Mouse (Mus musculus): ENCODE measurements around the gene Gna11. TPM values are rescaled to one million over a fixed set of nuclear protein-coding genes. Genes with fewer than 3 reads are reported as not detected.

Gene Gna11
- polyA plus RNA-seq, 1 experiment = 93.0 TPM

DNA sequence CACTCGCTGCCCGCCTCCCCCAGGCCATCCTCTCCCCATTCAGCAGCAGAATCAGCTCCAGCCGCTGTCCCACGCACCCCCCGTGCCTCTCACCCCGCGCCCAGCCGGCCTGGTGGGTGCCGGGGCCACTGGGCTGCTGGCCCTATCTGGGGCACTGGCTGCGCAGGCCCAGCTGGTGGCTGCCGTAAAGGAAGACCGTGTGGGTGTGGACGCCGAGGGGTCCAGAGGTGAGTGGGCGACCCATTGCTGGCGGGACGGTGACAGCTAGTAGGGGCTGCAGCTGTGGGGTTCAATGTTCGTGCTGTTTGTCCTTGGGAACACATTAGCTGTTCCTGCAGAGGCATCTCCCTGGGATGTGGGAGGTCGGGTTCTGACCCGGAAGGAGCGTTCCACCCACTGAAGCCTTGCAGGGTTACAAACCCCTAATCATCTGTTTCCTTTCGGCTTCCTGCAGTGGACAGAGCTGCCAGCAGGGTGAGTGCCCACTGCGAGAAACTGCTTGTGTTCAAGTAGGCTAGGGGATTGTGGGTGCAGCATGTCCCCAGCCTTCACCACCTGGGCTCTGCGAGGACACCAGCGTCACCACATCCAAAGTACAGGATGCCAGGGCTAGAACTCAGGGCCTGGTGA is 35.6 kb upstream of the Gna11 start:
- no peaks in the 10 kb centered on the region for H3K4me1 ChIP-seq (ENCODE audit: control insufficient read depth, insufficient read depth, low read length)
- H3K4me3 ChIP-seq (ENCODE audit: insufficient read depth, low read depth, low read length) = no peak overlapping the region
- H3K36me3 ChIP-seq (ENCODE audit: control insufficient read depth, insufficient read depth, low read length) = no peaks in the 10 kb centered on the region
- whole genome bisulfite sequencing = 27% methylated on average over 25 of the region's 25 CpGs
- peak; percentile 38 for DNase-seq
- TF ChIP-seq CTCF (conservative IDR thresholded peaks at IDR 0.05; ENCODE audit: insufficient read depth, insufficient read length, low read depth, low read length) = peak; percentile 26; the same call in 1 of the 2 replicates
- TF ChIP-seq POLR2A (IDR thresholded peaks at IDR 0.05; ENCODE audit: low read depth, low read length) = no peak
- H3K27ac ChIP-seq (ENCODE audit: insufficient read depth, low read depth, low read length) = no peak overlapping the region
- H3K27me3 ChIP-seq (replicated peaks; ENCODE audit: control insufficient read depth, insufficient read depth, low read length) = no peaks in the 10 kb centered on the region

DNA sequence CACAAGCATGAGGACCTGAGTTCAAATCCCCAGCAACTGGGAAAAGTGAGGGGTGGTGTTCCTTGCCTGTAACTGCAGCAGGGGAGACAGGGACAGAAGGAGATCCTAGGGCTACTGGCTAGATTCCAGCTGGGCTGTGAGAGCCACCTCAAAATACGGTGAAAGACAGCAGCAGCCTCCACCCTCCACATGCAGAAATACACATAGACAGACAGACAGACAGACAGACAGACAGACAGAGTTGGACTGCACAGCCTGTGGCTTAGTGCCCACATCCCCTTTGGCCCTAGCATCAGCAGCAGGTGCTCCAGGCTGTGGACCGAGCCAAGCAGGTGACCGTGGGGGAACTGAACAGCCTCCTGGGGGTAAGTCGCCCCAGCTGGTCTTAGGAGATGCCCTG is 35.0 kb upstream of the Gna11 start:
- no peak for TF ChIP-seq POLR2A (IDR thresholded peaks at IDR 0.05; ENCODE audit: low read depth, low read length)
- TF ChIP-seq CTCF (conservative IDR thresholded peaks at IDR 0.05; ENCODE audit: insufficient read depth, insufficient read length, low read depth, low read length) = no peak
- Histone ChIP-seq H3K27me3 (replicated peaks; ENCODE audit: control insufficient read depth, insufficient read depth, low read length) (no peaks in the 10 kb centered on the region), H3K4me3 (ENCODE audit: insufficient read depth, low read depth, low read length) (no peak overlapping the region), H3K36me3 (ENCODE audit: control insufficient read depth, insufficient read depth, low read length) (no peaks in the 10 kb centered on the region), H3K4me1 (ENCODE audit: control insufficient read depth, insufficient read depth, low read length) (no peaks in the 10 kb centered on the region), H3K27ac (ENCODE audit: insufficient read depth, low read depth, low read length) (no peak overlapping the region)
- no peak for DNase-seq
- 61% methylated on average over 4 of the region's 4 CpGs for WGBS

DNA sequence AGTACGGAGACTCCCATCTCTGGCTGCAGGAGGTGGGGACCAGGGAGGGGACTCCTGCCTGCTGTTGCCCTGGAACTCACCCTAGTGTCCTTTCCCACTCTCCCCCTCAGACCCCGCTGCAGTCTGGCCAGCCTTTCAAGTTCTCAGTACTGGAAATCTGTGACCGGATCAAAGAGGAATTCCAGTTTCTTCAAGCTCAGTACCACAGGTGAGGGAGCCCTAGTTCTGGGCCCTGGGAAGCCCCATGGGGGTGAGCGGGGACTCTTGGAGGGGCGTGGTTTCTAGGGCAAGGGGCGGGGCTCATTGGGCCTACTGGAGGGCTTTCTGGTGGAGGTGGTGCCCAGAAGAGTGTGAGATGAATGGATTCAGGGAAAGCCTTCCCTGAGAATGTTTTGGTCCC is 30.7 kb upstream of the Gna11 start:
- TF ChIP-seq POLR2A (IDR thresholded peaks at IDR 0.05; ENCODE audit: low read depth, low read length) = no peak
- no peak for TF ChIP-seq CTCF (conservative IDR thresholded peaks at IDR 0.05; ENCODE audit: insufficient read depth, insufficient read length, low read depth, low read length)
- H3K4me1 ChIP-seq (ENCODE audit: control insufficient read depth, insufficient read depth, low read length) = no peaks in the 10 kb centered on the region
- peak; percentile 45 for DNase-seq

DNA sequence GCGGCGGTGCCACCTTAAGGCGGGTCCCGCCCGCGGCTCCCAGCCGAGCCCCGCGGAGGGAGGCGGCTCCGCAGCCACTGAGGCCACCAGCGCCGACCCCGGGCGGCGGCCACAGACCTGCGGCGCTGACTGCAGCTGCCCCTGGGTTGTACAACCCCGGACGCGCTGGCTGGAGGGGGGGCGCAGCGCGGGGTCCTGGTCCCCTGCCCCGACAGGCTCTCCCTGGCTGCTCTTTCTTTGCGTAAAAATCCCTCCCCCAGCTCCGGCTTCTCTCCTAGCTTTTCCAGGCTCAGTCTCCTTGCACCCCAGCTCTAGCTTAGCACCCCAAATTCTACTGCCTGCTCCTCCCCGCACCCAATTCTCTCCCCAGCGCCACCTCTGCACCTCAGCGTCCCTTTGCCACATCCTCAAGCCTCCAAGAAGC is 30.2 kb upstream of the Gna11 start:
- WGBS = under 1% methylated on average over 30 of the region's 30 CpGs
- no peaks in the 10 kb centered on the region for H3K27me3 ChIP-seq (replicated peaks; ENCODE audit: control insufficient read depth, insufficient read depth, low read length)
- 0 out of 2 replicates have a peak, but pooled peaks cover 1% of the 10 kb centered on the region for H3K4me1 ChIP-seq (ENCODE audit: control insufficient read depth, insufficient read depth, low read length)
- no peak for TF ChIP-seq POLR2A (IDR thresholded peaks at IDR 0.05; ENCODE audit: low read depth, low read length)
- TF ChIP-seq CTCF (conservative IDR thresholded peaks at IDR 0.05; ENCODE audit: insufficient read depth, insufficient read length, low read depth, low read length) = no peak
- peak overlapping the region; percentile 29; the same call in 1 of the 2 replicates for H3K27ac ChIP-seq (ENCODE audit: insufficient read depth, low read depth, low read length)
- peak overlapping the region; percentile 62 for H3K4me3 ChIP-seq (ENCODE audit: insufficient read depth, low read depth, low read length)
- peak; percentile 58 for DNase-seq
- no peaks in the 10 kb centered on the region for H3K36me3 ChIP-seq (ENCODE audit: control insufficient read depth, insufficient read depth, low read length)

More for the DNA sequence above, 30.7 kb upstream of the Gna11 start:
- Histone ChIP-seq H3K27ac (ENCODE audit: insufficient read depth, low read depth, low read length) (no peak overlapping the region), H3K27me3 (replicated peaks; ENCODE audit: control insufficient read depth, insufficient read depth, low read length) (no peaks in the 10 kb centered on the region), H3K36me3 (ENCODE audit: control insufficient read depth, insufficient read depth, low read length) (no peaks in the 10 kb centered on the region), H3K4me3 (ENCODE audit: insufficient read depth, low read depth, low read length) (peak overlapping the region; percentile 62)
- WGBS = 8% methylated on average over 6 of the region's 6 CpGs

DNA sequence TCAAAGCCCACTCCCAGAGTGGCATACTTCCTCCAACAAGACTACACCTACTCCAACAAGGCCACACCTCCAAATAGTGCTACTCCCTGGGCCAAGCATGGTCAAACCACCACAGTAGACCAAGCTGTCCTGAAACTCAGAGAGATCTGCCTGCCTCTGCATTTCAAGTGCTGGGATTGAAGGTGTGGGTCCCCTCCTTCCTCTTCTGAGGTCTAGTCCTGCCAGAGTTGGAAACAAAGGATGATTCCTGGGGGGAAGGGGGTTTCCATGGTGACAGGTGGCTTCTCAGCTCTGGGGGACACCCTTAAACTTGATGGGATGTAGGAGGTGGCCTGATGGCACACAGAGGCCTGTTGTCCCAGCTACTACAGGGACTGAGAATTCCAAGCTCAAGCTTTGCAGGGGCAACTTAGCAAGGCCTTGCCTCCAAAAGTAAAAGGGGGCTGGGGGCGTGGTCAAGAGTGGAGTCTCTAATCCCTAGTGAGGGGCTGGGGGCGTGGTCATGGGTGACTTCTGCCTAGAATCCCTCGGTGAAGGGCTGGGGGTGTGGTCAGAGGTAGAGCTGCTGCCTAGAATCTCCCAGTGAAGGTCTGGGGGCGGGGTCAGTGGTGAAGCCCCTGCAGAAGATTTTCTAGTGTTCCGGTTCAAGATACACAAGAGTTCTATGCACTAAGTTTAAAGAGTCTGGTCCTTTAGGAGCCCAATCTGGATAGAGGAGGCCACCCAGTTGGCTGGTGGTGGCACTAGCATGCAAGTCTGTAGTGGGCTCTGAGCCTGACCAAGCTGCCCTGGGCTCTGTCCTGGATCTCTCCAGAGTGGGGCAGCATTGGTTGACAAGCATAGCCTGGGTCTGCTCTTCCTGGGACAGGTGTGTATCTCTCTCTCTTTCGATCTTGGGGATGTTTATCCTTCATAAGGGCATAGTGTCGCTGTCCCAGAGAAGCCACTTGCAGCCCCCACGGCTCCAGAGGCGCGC is 29.4 kb upstream of the Gna11 start, which contains the start of gene Tle2:
Gene Tle2 (plus strand): TSS at position 481 of the 976 bp plus-strand sequence.
- WGBS = 49% methylated on average over 10 of the region's 10 CpGs
- H3K4me3 ChIP-seq (ENCODE audit: insufficient read depth, low read depth, low read length) = peak within 1 kb of the TSS; percentile 62
- peak within 1 kb of the TSS; percentile 29; the same call in 1 of the 2 replicates for H3K27ac ChIP-seq (ENCODE audit: insufficient read depth, low read depth, low read length)
- no peaks in the 10 kb centered on the region for H3K27me3 ChIP-seq (replicated peaks; ENCODE audit: control insufficient read depth, insufficient read depth, low read length)
- H3K36me3 ChIP-seq (ENCODE audit: control insufficient read depth, insufficient read depth, low read length) = no peaks in the 10 kb centered on the region
- 0 out of 2 replicates have a peak, but pooled peaks have one; percentile 9 for TF ChIP-seq CTCF (conservative IDR thresholded peaks at IDR 0.05; ENCODE audit: insufficient read depth, insufficient read length, low read depth, low read length)
- no peak for TF ChIP-seq POLR2A (IDR thresholded peaks at IDR 0.05; ENCODE audit: low read depth, low read length)
- 0 out of 2 replicates have a peak, but pooled peaks cover 3% of the 10 kb centered on the region for H3K4me1 ChIP-seq (ENCODE audit: control insufficient read depth, insufficient read depth, low read length)
- DNase-seq = no peak

DNA sequence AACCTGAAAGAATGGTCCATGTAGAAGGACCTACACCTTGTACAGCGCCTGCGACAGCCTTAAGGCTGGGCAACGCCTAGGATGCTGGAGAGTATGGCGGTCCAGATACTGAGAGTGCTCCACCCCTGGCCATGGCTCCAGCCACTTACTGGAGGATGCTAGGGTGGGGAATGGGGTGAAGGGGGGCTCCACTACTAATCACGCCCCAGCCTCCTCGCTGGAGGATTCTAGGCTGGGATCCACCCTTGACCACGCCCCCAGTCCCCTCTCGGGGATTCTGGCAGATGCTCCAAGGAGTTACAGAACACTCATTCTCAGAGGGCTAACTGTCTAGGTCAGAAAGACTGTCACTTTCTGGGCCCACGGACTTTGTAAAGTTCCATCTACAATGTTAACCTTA is 28.0 kb upstream of the Gna11 start:
- H3K36me3 ChIP-seq (ENCODE audit: control insufficient read depth, insufficient read depth, low read length) = no peaks in the 10 kb centered on the region
- no peaks in the 10 kb centered on the region for H3K27me3 ChIP-seq (replicated peaks; ENCODE audit: control insufficient read depth, insufficient read depth, low read length)
- 57% methylated on average over 9 of the region's 9 CpGs for WGBS
- H3K4me1 ChIP-seq (ENCODE audit: control insufficient read depth, insufficient read depth, low read length) = 0 out of 2 replicates have a peak, but pooled peaks cover 3% of the 10 kb centered on the region
- TF ChIP-seq POLR2A (IDR thresholded peaks at IDR 0.05; ENCODE audit: low read depth, low read length) = no peak
- no peak for TF ChIP-seq CTCF (conservative IDR thresholded peaks at IDR 0.05; ENCODE audit: insufficient read depth, insufficient read length, low read depth, low read length)
- H3K27ac ChIP-seq (ENCODE audit: insufficient read depth, low read depth, low read length) = no peak overlapping the region
- H3K4me3 ChIP-seq (ENCODE audit: insufficient read depth, low read depth, low read length) = no peak overlapping the region
- DNase-seq = peak; percentile 36
